Mouse (Mus musculus): ENCODE data around the gene Gm49396.

DNA sequence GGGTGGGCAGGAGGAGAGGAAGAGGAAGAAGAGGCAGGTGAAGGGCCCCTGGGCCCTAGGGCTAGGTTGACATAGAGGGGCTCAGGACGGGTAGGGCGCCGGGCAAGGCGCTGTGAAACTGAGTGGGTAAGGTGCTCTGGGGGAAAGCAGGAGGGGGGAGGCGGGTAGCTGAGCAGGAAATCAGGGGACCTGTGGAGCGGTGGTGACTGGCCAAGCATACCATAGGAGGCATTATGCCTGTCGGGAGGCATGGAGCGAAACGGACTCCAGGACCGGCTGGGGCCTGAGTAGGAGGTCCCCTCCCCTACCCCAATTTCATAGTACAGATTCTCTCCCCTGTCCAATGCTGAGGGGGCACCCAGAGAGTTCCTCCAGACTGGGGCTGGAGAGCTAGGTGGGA, 40.3 kb upstream of the Gm49396 start:
- TF ChIP-seq POLR2A (IDR thresholded peaks at IDR 0.05; ENCODE audit: borderline replicate concordance, extremely low read depth, insufficient read depth, insufficient read length, poor library complexity, severe bottlenecking) (no peak), CTCF (IDR thresholded peaks at IDR 0.05; ENCODE audit: borderline replicate concordance, extremely low read depth, insufficient read depth, insufficient read length) (no peak)

Measured in brain, embryonic 14.5 days (tissue).